Mouse (Mus musculus): ENCODE data around the gene Oasl1. TPM values are rescaled to one million over a fixed set of nuclear protein-coding genes. Genes with fewer than 3 reads are reported as not detected.

Oasl1 gene
- polyA plus RNA-seq, 1 experiment: 5.7 TPM

DNA sequence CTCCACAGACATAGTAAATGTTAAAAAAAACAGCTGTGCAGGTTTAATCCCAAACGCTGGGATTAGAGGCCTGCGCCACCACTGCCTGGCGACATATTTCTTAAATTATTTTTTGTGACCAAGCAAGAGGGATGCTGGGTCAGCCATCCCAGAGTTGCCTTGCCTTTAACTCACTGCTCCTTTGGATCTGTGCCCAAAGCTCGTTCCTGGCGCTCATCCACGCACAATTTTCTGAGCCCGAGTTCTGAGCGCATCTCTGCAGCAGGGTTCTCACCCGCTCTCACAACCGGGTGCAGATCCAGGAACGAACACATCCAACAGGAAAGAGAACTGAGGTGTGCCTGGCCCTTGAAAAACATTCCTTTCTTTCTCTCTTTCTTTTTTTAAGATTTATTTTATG is 55.4 kb downstream of the Oasl1 start:
- Histone ChIP-seq H3K36me3 (ENCODE audit: control insufficient read depth, insufficient read depth, low read length) (no peaks in the 10 kb centered on the region; the same call in 1 of the 2 replicates), H3K27ac (ENCODE audit: insufficient read depth, low read depth, low read length) (no peak overlapping the region), H3K27me3 (replicated peaks; ENCODE audit: control insufficient read depth, insufficient read depth, low read length) (no peaks in the 10 kb centered on the region), H3K4me3 (ENCODE audit: insufficient read depth, low read depth, low read length) (no peak overlapping the region), H3K4me1 (ENCODE audit: control insufficient read depth, insufficient read depth, low read length) (peaks cover 3% of the 10 kb centered on the region; the same call in 1 of the 2 replicates)
- peak; percentile 69 for DNase-seq
- WGBS: 33% methylated on average over 11 of the region's 11 CpGs
- no peak for TF ChIP-seq POLR2A (IDR thresholded peaks at IDR 0.05; ENCODE audit: low read depth, low read length)
- no peak for TF ChIP-seq CTCF (conservative IDR thresholded peaks at IDR 0.05; ENCODE audit: insufficient read depth, insufficient read length, low read depth, low read length)

DNA sequence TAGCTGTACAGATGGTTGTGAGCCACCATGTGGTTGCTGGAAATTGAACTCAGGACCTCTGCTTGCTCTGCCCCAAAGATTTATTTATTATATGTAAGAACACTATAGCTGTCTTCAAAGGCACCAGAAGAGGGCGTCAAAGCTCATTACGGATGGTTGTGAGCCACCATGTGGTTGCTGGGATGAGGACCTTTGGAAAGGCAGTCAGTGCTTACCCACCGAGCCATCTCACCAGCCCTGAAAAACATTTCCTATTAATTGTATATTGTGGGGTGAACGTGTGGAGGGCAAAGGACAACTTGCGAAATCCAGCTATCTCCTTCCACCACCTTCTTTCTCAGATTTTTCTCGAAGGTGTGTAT is 55.8 kb downstream of the Oasl1 start:
- Histone ChIP-seq H3K27ac (ENCODE audit: insufficient read depth, low read depth, low read length) (no peak overlapping the region), H3K36me3 (ENCODE audit: control insufficient read depth, insufficient read depth, low read length) (no peaks in the 10 kb centered on the region; the same call in 1 of the 2 replicates), H3K4me1 (ENCODE audit: control insufficient read depth, insufficient read depth, low read length) (peaks cover 2% of the 10 kb centered on the region; the same call in 1 of the 2 replicates), H3K4me3 (ENCODE audit: insufficient read depth, low read depth, low read length) (no peak overlapping the region), H3K27me3 (replicated peaks; ENCODE audit: control insufficient read depth, insufficient read depth, low read length) (no peaks in the 10 kb centered on the region)
- 9% methylated on average over 6 of the region's 6 CpGs for WGBS
- peak; percentile 46 for DNase-seq
- no peak for TF ChIP-seq POLR2A (IDR thresholded peaks at IDR 0.05; ENCODE audit: low read depth, low read length)
- peak; percentile 44 for TF ChIP-seq CTCF (conservative IDR thresholded peaks at IDR 0.05; ENCODE audit: insufficient read depth, insufficient read length, low read depth, low read length)

DNA sequence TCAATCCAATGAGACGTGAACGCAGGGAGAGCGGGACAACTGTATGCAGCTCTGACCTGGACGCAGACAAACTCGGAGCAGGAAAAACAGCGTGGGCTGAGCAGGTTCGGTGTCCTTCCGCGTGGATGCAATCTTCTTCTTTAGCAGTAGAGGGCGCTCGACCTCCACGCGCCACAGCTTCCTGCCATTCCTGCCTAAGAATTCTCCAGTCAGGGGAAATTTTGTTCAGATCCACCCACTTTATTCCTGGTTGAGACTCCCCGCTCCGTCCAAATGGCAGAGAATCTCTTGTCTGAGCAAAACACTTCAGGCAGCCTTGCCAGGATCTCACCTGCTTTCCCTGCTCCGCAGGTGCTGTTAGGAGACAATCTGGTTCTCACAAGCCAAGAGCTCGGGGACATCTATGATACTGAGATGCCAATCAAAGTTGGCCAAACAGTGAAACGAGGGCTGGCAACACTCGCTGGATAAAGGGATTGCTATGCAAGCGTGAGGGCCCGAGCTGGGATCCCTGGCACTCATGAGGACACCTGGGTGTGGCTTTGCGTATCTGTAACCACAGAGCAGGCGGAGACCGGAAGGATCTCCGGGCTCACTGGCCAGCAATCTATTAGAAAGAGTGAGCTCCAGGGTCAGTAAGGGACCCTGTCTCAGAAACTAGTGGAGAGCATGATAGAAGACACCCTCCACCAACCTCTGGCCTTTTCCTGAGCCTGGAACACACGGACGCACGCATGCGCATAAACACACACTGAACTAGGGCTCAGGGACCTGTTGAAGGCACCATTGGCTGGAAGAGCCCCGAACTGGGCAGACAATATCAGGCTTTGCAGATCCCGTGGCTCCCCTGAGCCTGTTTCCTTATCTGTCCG is 56.4 kb downstream of the Oasl1 start:
- Histone ChIP-seq H3K27me3 (replicated peaks; ENCODE audit: control insufficient read depth, insufficient read depth, low read length) (no peaks in the 10 kb centered on the region), H3K36me3 (ENCODE audit: control insufficient read depth, insufficient read depth, low read length) (no peaks in the 10 kb centered on the region; the same call in 1 of the 2 replicates), H3K4me1 (ENCODE audit: control insufficient read depth, insufficient read depth, low read length) (no peaks in the 10 kb centered on the region; the same call in 1 of the 2 replicates), H3K4me3 (ENCODE audit: insufficient read depth, low read depth, low read length) (peak overlapping the region; percentile 4), H3K27ac (ENCODE audit: insufficient read depth, low read depth, low read length) (no peak overlapping the region)
- TF ChIP-seq CTCF (conservative IDR thresholded peaks at IDR 0.05; ENCODE audit: insufficient read depth, insufficient read length, low read depth, low read length): peak; percentile 96
- TF ChIP-seq POLR2A (IDR thresholded peaks at IDR 0.05; ENCODE audit: low read depth, low read length): no peak
- peak; percentile 82 for DNase-seq
- 21% methylated on average over 32 of the region's 32 CpGs for WGBS

DNA sequence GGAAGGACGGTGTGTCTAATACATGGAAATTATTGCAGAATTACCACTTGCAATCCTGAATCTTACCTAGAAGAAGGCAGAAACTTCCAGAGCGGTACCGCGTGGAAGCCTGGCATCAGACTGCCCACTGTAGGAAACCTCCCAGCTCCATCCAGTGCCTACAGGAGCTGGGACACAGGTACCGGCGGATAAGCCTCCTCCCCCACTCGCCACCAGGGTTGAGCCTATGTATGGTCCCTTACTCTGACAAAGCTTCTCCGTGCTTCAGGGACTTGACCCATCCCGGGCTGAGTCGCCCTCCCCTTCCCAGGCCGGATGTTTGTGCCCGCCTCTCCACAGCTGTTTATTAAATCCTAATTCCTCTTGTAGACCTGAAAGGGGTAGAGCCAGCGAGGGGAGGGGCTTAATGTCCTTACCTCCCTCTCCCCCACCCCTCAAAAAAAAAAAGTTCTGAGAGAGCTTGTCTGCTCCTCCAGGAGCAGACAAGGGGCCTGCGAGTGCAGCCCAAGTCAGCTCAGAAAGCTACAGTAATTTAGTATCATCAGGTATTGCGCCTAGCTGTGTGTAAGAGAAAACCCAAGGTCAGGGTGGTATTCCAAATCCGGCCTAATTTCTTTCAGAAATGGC is 57.2 kb downstream of the Oasl1 start:
- WGBS: 48% methylated on average over 16 of the region's 16 CpGs
- Histone ChIP-seq H3K4me1 (ENCODE audit: control insufficient read depth, insufficient read depth, low read length) (no peaks in the 10 kb centered on the region; the same call in 1 of the 2 replicates), H3K27me3 (replicated peaks; ENCODE audit: control insufficient read depth, insufficient read depth, low read length) (no peaks in the 10 kb centered on the region), H3K36me3 (ENCODE audit: control insufficient read depth, insufficient read depth, low read length) (no peaks in the 10 kb centered on the region), H3K4me3 (ENCODE audit: insufficient read depth, low read depth, low read length) (peak overlapping the region; percentile 4; the same call in 1 of the 2 replicates), H3K27ac (ENCODE audit: insufficient read depth, low read depth, low read length) (no peak overlapping the region)
- DNase-seq: no peak
- TF ChIP-seq CTCF (conservative IDR thresholded peaks at IDR 0.05; ENCODE audit: insufficient read depth, insufficient read length, low read depth, low read length) (no peak), POLR2A (IDR thresholded peaks at IDR 0.05; ENCODE audit: low read depth, low read length) (peak; percentile 6)

DNA sequence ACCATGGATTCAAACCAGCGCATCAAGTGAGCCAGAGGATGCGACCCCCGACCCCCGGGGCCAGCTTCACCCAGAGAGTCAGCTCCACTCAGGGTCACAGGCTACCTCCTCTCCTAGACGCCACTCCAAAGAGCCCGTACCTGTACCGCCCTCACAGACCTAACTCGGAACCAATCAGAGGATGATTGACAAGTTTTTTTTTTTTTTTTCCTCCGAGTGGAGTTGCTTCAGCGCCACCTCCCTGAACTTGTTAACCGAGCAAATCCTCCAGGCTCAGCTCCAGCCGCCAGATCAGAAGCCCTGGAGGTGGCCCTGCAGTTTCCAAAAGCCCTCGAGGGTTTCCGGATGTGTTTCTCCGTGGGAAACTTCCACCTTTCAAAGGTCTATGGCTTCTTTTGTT is 59.0 kb downstream of the Oasl1 start:
- Histone ChIP-seq H3K4me1 (ENCODE audit: control insufficient read depth, insufficient read depth, low read length) (no peaks in the 10 kb centered on the region; the same call in 1 of the 2 replicates), H3K27ac (ENCODE audit: insufficient read depth, low read depth, low read length) (no peak overlapping the region), H3K36me3 (ENCODE audit: control insufficient read depth, insufficient read depth, low read length) (no peaks in the 10 kb centered on the region), H3K27me3 (replicated peaks; ENCODE audit: control insufficient read depth, insufficient read depth, low read length) (no peaks in the 10 kb centered on the region), H3K4me3 (ENCODE audit: insufficient read depth, low read depth, low read length) (no peak overlapping the region)
- DNase-seq: no peak
- TF ChIP-seq CTCF (conservative IDR thresholded peaks at IDR 0.05; ENCODE audit: insufficient read depth, insufficient read length, low read depth, low read length) (no peak), POLR2A (IDR thresholded peaks at IDR 0.05; ENCODE audit: low read depth, low read length) (no peak)
- WGBS: 72% methylated on average over 15 of the region's 15 CpGs

DNA sequence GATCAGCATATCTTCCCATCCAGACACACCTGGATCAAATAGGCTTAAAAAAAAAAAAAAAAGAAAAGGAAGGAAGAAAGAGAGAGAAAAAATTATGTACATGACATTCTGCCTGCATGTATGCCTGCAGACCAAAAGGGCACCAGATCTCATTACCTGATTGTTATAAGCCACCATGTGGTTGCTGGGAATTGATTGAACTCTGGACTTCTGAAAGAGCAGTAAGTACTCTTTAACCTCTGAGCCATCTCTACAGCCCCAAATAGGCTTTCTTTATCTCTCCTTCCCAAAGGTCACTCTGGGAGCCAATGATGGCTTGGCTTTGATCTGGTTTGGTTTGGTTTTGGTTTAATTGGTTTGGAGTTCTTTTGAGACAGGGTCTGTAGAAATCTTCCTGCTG is 62.0 kb downstream of the Oasl1 start:
- no peak overlapping the region for H3K27ac ChIP-seq (ENCODE audit: insufficient read depth, low read depth, low read length)
- DNase-seq: no peak
- H3K36me3 ChIP-seq (ENCODE audit: control insufficient read depth, insufficient read depth, low read length): no peaks in the 10 kb centered on the region
- H3K27me3 ChIP-seq (replicated peaks; ENCODE audit: control insufficient read depth, insufficient read depth, low read length): no peaks in the 10 kb centered on the region
- no peak overlapping the region for H3K4me3 ChIP-seq (ENCODE audit: insufficient read depth, low read depth, low read length)
- no peaks in the 10 kb centered on the region for H3K4me1 ChIP-seq (ENCODE audit: control insufficient read depth, insufficient read depth, low read length)
- TF ChIP-seq POLR2A (IDR thresholded peaks at IDR 0.05; ENCODE audit: low read depth, low read length): no peak
- TF ChIP-seq CTCF (conservative IDR thresholded peaks at IDR 0.05; ENCODE audit: insufficient read depth, insufficient read length, low read depth, low read length): no peak

Other genes starting within 250 kb of the Oasl1 start
- 89.1 and 95.7 TPM in 2 replicates for gene Gltp, start 232.3 kb upstream of the Oasl1 start, polyA plus RNA-seq (2012; rRNA removed)
- 11.4 and 12.1 TPM in 2 replicates for gene Tchp, start 215.5 kb upstream of the Oasl1 start, polyA plus RNA-seq (2012; rRNA removed)
- gene Ankrd13a, start 148.6 kb upstream of the Oasl1 start, polyA plus RNA-seq (2012; rRNA removed): 47.7 and 51.6 TPM in 2 replicates
- gene Git2, start 147.7 kb upstream of the Oasl1 start, polyA plus RNA-seq (2012; rRNA removed): 30.5 and 32.3 TPM in 2 replicates
- 30.2 and 34.7 TPM in 2 replicates for gene 1500011B03Rik, start 99.8 kb upstream of the Oasl1 start, polyA plus RNA-seq (2012; rRNA removed)
- gene 4930519G04Rik, start 69.6 kb upstream of the Oasl1 start, polyA plus RNA-seq (2012; rRNA removed): not detected in 2 replicates
- not detected in 2 replicates for gene Gm9936, start 64.6 kb upstream of the Oasl1 start, polyA plus RNA-seq (2012; rRNA removed)
- gene Oasl2, start 26.3 kb upstream of the Oasl1 start, polyA plus RNA-seq (2012; rRNA removed): 10.2 and 11.2 TPM in 2 replicates
- 23.5 and 26.1 TPM in 2 replicates for gene 2210016L21Rik, start 18.9 kb downstream of the Oasl1 start, polyA plus RNA-seq (2012; rRNA removed)
- gene Hnf1a, start 47.9 kb downstream of the Oasl1 start, polyA plus RNA-seq (2012; rRNA removed): 24.2 and 29.5 TPM in 2 replicates
- gene Sppl3, start 87.9 kb downstream of the Oasl1 start, polyA plus RNA-seq (2012; rRNA removed): 51.5 and 57.0 TPM in 2 replicates
- not detected in 2 replicates for gene Gm10401, start 175.1 kb downstream of the Oasl1 start, polyA plus RNA-seq (2012; rRNA removed)
- gene Acads, start 196.1 kb downstream of the Oasl1 start, polyA plus RNA-seq (2012; rRNA removed): 220 and 241 TPM in 2 replicates
- 138 and 141 TPM in 2 replicates for gene Unc119b, start 211.7 kb downstream of the Oasl1 start, polyA plus RNA-seq (2012; rRNA removed)
- gene Mlec, start 234.9 kb downstream of the Oasl1 start, polyA plus RNA-seq (2012; rRNA removed): 202 and 209 TPM in 2 replicates

All from kidney, adult 2 months (tissue).